Mouse (Mus musculus) thymus, postnatal 25 days (tissue): Measurements from ENCODE around the gene Agl.
A peak's percentile ranks its signal among the peaks of the same experiment; 100 is the strongest.

Experiments used
- DNase-seq: peaks from one replicate; pipeline ENCODE4 v3.0.0; 2022

Agl gene

DNA sequence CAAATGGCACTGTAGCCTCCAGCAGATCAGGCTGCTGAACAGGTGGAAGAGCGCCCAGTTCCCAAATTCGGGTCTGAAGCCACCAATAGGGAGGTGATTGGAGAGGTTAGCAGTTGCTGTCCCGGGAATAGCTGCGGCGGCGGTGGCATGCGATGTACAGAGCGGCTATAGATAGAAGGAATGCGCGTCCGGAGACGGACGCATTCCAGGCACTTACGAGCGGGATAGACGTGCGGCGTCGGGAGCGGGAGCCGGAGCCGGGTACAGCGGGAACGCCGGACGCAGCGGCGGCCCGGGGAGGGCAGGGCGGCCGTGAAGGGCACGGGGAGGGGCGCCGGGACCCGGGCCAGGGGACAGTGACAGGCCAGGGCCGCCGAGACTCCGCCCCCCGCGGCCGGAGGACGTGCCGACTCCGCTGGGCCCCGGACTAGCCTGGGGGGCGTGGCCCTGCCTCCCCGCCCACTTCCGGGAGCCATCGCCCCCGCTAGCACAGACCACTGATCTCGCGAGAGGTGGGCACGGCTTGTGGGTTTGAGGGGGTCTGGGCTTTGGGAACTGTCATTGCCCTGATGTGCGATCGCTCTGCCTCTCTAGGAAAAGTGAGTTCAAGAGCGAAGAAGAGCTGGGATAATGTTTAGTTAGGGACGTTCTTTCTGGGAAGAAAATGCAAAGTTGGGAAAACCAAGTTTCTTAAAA lies at the start of gene Agl:
Gene Agl, minus strand, starts transcription at position 356 of the 696 bp plus-strand sequence.
- DNase-seq: peak; percentile 95

- no peak for DNase-seq
Measured at GRCm38 (mm10) chr3:116857611-116858010, 49.6 kb upstream of the Agl start.

DNA sequence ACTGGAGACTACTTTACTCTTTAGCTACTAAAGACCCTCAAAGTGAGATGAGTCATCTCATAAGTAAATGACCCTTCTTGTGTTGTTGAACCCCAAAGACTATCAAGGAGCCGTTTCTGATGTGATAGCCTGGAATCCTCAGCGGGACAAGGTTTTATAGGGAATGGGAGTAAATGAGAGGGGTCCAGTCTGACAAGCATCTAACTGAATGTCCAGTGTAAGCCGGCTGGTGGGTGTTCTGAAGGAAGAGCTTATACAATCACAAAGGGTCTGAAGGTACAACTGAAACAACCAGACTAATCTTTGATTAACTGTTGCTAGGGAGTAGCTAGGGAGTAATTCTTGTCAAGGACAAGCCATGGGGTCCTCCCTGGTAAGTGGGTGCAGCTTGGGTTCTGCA lies 44.5 kb upstream of the Agl start:
- no peak for DNase-seq

DNA sequence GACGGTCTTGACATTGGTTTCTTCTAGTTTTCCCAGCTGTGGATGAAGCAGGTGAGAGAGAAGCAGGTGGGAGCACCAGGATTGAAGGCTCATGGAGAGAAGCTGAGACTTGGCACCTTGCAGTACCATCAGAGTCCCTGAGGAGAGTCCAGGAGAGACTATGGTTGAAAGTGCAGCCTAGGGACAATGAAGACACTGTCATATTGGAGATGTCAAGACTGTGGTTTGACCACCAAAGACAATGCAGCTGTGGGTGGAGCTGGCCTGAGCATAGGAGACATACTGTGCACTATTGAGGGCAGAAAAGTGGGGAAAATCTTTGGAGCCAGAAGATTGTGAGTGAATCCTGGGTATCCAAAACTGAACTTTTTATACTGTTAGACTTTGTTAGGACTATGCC lies 42.4 kb upstream of the Agl start:
- no peak for DNase-seq

DNA sequence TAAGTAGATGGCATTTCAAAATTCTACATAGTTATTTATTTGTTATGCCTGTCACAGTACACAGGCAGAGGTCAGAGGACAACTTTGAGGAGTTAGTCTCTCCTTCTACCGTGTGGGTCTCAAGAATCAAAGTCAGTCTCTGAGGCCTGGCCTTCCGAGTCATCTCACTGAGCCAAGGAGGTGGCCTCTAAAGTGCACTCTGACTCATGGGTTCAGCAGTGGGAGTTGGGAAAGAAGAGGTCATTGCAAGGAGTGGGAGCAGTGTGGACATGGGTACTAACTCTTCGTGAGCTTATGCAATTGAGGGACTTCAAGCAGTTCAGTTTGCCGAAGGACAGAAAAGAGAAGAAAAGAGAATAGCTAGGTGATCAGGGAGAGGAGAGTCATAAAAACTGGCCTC lies 41.0 kb upstream of the Agl start:
- no peak for DNase-seq

GRCm38 (mm10) chr3:116848099-116848498 lies 40.1 kb upstream of the Agl start:
- DNase-seq: no peak

DNA sequence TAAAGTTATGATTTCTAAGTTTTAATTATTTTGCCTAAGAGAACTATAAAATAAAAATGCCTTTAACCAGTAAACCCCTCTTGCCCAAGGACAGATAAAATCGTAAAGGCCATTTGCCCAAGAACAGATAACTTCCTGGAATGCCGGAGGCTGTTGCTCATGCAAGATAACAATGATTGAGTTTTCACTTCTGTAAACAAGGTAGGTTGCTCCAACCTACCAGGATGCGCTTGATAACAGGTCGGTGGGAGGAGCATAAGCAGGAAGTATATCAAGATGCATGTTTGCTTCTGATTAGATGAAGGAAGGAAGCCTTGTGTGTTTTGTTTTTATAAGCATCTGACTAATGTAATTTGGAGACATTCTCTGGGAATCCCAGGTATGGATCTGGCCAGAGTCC lies 38.1 kb upstream of the Agl start:
- no peak for DNase-seq

- no peak for DNase-seq
Measured at GRCm38 (mm10) chr3:116844880-116845579, 37.1 kb upstream of the Agl start.

DNA sequence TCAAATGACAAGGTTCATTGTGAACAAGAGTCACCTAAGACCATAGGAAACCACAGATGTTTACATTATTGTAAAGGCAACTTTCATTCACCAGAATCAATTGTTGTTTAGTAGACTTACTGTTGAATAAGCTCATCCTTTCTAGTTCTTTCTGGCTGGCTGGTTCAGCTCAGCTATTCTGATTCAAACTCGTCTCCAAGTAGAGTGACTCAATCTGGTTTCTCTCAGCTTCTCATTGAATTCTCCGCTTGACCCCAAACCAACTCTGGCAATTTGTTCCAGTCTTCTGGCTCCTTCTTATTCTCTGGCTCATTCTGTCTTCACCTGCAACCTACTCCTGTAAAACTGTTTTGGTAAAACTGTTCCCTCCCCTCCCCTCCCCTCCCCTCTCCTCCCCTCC lies 33.3 kb upstream of the Agl start:
- DNase-seq: no peak

- no peak for DNase-seq
Measured at GRCm38 (mm10) chr3:116836681-116837475, 28.9 kb upstream of the Agl start.

GRCm38 (mm10) chr3:116835770-116836680 lies 28.1 kb upstream of the Agl start:
- peak; percentile 87 for DNase-seq

- no peak for DNase-seq
Measured at GRCm38 (mm10) chr3:116835350-116835749, 27.4 kb upstream of the Agl start.

DNA sequence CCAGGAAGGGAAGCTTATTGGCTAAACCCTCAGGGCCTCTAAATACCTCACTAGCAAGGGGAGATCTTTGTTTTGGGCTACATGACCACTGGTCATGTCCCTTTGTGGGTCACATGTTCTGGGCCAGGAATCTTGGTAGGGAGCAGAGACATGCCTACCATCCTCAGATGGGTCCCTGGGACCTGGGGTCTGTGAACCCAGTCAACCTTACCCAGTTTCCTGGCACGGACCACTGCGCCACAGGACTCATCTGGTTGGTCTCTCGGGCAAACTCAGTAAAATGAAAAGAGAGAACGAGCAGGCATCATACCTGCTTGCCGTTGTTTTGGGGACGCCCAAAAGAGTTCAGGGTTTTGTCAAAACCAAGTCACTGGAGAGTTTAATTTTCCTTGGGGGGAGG lies 26.3 kb upstream of the Agl start:
- no peak for DNase-seq

GRCm38 (mm10) chr3:116833491-116833890 lies 25.5 kb upstream of the Agl start:
- no peak for DNase-seq

DNA sequence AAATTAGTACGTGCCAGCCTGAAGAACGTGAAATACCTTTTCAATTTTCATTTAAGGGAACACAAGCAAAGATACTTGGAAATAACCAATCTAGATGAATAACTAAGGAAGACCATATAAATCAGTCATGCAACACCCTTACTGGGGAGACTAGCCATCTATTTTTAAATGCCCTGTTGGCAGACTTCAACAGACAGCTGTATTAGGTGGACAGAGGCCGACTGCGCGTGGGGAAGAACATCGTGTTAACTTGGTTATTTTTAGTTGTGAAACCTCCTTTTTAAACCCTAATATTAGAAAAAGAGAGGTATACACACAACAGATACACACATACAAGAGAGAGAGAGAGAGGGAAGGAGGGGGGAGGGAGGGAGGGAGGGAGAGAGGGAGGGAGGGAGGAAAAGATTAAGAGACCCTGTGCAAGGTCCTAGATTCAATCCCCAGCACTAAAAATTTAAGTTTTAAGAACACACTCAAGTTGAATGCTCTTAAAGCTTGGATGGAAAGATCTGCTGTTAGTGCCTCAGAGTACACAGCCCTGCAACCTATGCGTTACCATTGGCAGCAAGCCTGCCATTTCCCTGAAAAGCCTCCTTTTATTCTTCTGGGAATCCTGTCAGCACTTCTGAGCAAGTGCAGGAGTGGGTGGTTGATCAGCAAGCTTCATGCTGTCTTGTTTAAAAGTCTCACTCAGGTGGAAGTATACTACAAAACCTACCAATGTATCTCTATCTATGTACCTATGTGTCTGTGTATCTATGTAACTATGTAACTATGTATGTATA lies 24.8 kb upstream of the Agl start:
- no peak for DNase-seq

- no peak for DNase-seq
Measured at GRCm38 (mm10) chr3:116831324-116831723, 23.4 kb upstream of the Agl start.

DNA sequence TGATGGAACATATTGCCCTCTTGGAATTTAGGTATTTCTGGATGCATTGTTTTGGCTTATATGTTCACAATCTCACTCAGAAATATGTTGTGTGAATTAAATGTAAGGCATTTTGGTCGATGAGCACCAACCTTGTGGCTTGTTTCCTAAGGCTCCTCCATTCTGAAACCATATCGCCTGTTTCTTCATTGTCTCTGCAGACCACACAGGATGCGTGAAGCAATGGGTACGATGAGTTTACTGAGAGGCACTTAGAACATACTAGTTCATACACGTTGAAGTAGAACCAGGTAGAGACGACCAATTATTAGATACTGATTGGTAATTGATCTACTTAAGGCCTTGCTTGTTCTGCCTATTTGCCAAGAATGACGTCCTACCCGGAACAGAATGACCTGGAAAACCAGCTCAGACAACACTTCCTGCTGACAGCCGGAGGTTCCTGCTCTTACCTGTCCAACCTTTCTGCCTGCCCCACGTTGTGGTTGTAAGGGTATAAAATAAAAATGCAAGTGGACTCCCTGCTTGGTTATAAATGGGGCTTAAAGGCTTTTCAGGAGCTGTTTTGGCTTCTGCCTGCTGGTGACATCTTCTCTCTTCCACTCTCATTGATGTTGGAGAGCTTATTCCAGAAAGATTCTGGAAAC lies 21.4 kb upstream of the Agl start:
- DNase-seq: no peak

DNA sequence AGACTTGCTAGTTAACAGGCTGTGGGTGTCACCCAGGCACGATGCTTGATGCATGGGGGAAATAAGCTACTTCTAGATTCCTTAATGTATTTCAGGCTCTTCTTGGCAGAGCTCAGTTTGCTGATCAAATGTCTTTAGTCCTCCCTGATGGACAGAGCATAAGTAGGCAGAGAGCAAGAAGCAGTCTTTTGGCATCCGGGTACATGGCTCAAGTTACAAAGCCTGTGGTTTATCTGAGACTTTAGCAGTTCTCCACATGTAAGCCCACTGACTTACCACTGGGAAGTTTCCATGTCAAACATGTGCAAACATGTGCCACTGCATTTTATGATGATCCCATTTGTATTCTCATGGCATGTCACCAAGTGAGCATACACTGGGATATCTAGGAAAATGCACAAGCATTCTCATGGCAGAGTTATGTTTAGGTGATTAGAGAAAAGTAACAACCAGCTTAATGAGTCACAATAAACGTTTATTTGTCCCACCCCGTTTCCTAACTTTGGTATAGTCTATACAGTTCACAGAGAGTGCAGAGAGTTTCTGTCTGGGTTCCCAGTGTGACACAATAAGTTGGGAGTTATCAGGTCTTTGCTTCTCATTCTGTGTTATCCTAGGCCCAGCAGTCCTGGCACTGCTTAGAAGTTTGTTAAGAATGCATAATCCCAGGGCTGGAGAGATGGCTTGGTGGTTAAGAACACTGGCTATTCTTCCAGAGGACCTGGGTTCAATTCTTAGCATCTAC lies 18.7 kb upstream of the Agl start:
- no peak for DNase-seq

- DNase-seq: no peak
Measured at GRCm38 (mm10) chr3:116817231-116817630, 9.3 kb upstream of the Agl start.

GRCm38 (mm10) chr3:116816674-116817215 lies 8.8 kb upstream of the Agl start:
- DNase-seq: no peak
